In the genomic region with DNA sequence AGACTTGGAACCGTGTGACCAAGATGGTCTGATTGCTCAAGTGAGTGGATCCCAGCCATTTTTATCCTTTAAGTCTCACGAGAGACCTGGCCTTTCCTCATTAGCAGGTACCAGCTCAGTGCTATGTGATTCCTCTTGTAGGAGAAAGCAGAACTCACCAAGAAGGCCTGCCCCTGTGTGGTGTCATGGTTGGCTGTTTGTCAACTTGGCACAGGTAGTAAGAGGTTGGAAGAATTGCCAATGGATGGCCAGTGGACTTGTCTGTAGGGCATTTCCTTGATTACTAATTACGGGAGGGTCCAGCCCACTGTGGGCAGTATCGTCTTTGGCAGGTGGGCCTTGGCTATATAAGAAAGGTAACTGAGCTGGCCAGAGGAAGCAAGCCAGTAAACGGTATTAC, we compare ENCODE assay signal across 14 mouse cellular contexts.
"Had no signal": no experiment of that assay in that cellular context is flagged by ENCODE, and none has a peak within 500 bp of the region (broad histone marks: within the 10 kb centered on the region; RNA-seq: fewer than 3 reads in every experiment).

No protein-coding gene starts in this region.

- H3K27ac ChIP-seq: left cerebral cortex, adult 2 months; limb, embryonic 10.5 days; liver, embryonic 13.5 days; lung, embryonic 15.5 days; macrophage; midbrain, embryonic 15.5 days; neural tube, embryonic 12.5 days had no signal

- H3K9me3 ChIP-seq: limb, embryonic 10.5 days; liver, embryonic 13.5 days; lung, embryonic 15.5 days; midbrain, embryonic 15.5 days; neural tube, embryonic 12.5 days had no signal

- H3K36me3 ChIP-seq: limb, embryonic 10.5 days; liver, embryonic 13.5 days; lung, embryonic 15.5 days; midbrain, embryonic 15.5 days; neural tube, embryonic 12.5 days had no signal

- H3K4me1 ChIP-seq: liver, embryonic 13.5 days; lung, embryonic 15.5 days; megakaryocyte, embryonic 14.5 days; midbrain, embryonic 15.5 days; neural tube, embryonic 12.5 days had no signal

- H3K4me3 ChIP-seq: left cerebral cortex, adult 2 months; limb, embryonic 10.5 days; liver, embryonic 13.5 days; lung, embryonic 15.5 days; midbrain, embryonic 15.5 days; neural tube, embryonic 12.5 days had no signal

- ATAC-seq: liver, postnatal 0 days; midbrain, embryonic 15.5 days had no signal

- DNase-seq: kidney, postnatal 10 days; liver, embryonic 13.5 days; liver, postnatal 0 days; lung, postnatal 14 days; spleen, adult 18-20 months; thymus, adult 18-20 months; thymus, postnatal 14 days had no signal

- H3K27me3 ChIP-seq: liver, embryonic 13.5 days; lung, embryonic 15.5 days; megakaryocyte, embryonic 14.5 days; midbrain, embryonic 15.5 days; neural tube, embryonic 12.5 days had no signal
